Mouse (Mus musculus) MEL (cell line): Measurements from ENCODE around the gene Asap3. TPM values are rescaled to one million over a fixed set of nuclear protein-coding genes. Genes with fewer than 3 reads are reported as not detected.

Experiments used
- DNase-seq: peaks from one replicate; pipeline ENCODE4 v3.0.0; 2011; ENCODE audit warnings: low read depth, low spot score
- H3K27ac ChIP-seq: 2 replicates; pipeline ENCODE4 v1.5.1; 2012; ENCODE audit warnings: low read depth, mild to moderate bottlenecking, control low read depth, low read length, moderate library complexity; ENCODE audit not compliant: control insufficient read depth
- H3K27me3 ChIP-seq, 2 experiments: fragments of 150-350 bp in 1 of 2; sonication (generic) in 1 of 2; 2 replicates each; pipeline ENCODE4 v1.6.1; 2012; ENCODE audit warnings: low read length in 2 of 2, mild to moderate bottlenecking in 2 of 2, improper control_type of control experiment in 1 of 2, moderate library complexity in 1 of 2; ENCODE audit not compliant: insufficient read depth in 2 of 2, control insufficient read depth in 1 of 2
- H3K36me3 ChIP-seq, 2 experiments: 2 replicates each; pipeline ENCODE4 v1.6.1; 2012 to 2014; ENCODE audit warnings: low read length in 2 of 2, improper control_type of control experiment in 1 of 2, inconsistent platforms in 1 of 2, mild to moderate bottlenecking in 1 of 2; ENCODE audit not compliant: insufficient read depth in 2 of 2, control insufficient read depth in 1 of 2
- H3K4me1 ChIP-seq, 2 experiments: fragments of 150-350 bp in 1 of 2; sonication (generic) in 1 of 2; 2 replicates each; pipeline ENCODE4 v1.6.1; 2012; ENCODE audit warnings: low read length in 2 of 2, improper control_type of control experiment in 1 of 2, mild to moderate bottlenecking in 1 of 2; ENCODE audit not compliant: insufficient read depth in 2 of 2, control insufficient read depth in 1 of 2
- H3K4me3 ChIP-seq, 2 experiments: fragments of 150-350 bp in 1 of 2; sonication (generic) in 1 of 2; 2 replicates each; pipeline ENCODE4 v1.5.1; 2012; ENCODE audit warnings: low read depth in 2 of 2, low read length in 2 of 2, mild to moderate bottlenecking in 2 of 2, moderate library complexity in 2 of 2, control low read depth in 1 of 2, improper control_type of control experiment in 1 of 2; ENCODE audit not compliant: control insufficient read depth in 1 of 2, insufficient read depth in 1 of 2
- H3K79me2 ChIP-seq: 2 replicates; pipeline ENCODE4 v1.6.1; 2012; ENCODE audit warnings: mild to moderate bottlenecking, low read length, moderate library complexity; ENCODE audit not compliant: control insufficient read depth, poor library complexity, insufficient read depth
- H3K9ac ChIP-seq: 2 replicates; pipeline ENCODE4 v1.6.1; 2012; ENCODE audit warnings: low read depth, mild to moderate bottlenecking, control low read depth, low read length, moderate library complexity; ENCODE audit not compliant: control insufficient read depth, poor library complexity, severe bottlenecking
- H3K9me3 ChIP-seq: fragments of 150-350 bp; sonication (generic); replicated peaks from 2 replicates; pipeline ENCODE4 v1.6.1; 2012; ENCODE audit warnings: mild to moderate bottlenecking, low read length, improper control_type of control experiment, moderate library complexity; ENCODE audit not compliant: insufficient read depth
- CHD2 ChIP-seq: IDR thresholded peaks from 2 replicates; pipeline ENCODE4 v1.6.1; 2011; ENCODE audit warnings: low read length, improper control_type of control experiment
- CTCF ChIP-seq, 3 experiments: IDR thresholded peaks in 2 of 3; conservative IDR thresholded peaks in 1 of 3; 2 replicates each; pipeline ENCODE4 v1.5.1; 2011 to 2012; ENCODE audit warnings: low read length in 3 of 3, low read depth in 2 of 3, mild to moderate bottlenecking in 2 of 3, improper control_type of control experiment in 1 of 3, inconsistent platforms in 1 of 3, mixed read lengths in 1 of 3, moderate library complexity in 1 of 3; ENCODE audit not compliant: control insufficient read depth in 1 of 3, insufficient read depth in 1 of 3, poor library complexity in 1 of 3, severe bottlenecking in 1 of 3
- E2F4 ChIP-seq: IDR thresholded peaks from 2 replicates; pipeline ENCODE4 v1.6.1; 2011; ENCODE audit warnings: low read depth, low read length, improper control_type of control experiment, borderline replicate concordance
- ETS1 ChIP-seq: IDR thresholded peaks from 2 replicates; pipeline ENCODE4 v1.6.1; 2012; ENCODE audit warnings: low read depth, mild to moderate bottlenecking, inconsistent platforms, low read length, improper control_type of control experiment, moderate library complexity
- GABPA ChIP-seq: IDR thresholded peaks from 2 replicates; pipeline ENCODE4 v1.6.1; 2012; ENCODE audit warnings: low read depth, mild to moderate bottlenecking, inconsistent platforms, low read length, improper control_type of control experiment, moderate library complexity
- GATA1 ChIP-seq: IDR thresholded peaks from 2 replicates; pipeline ENCODE4 v1.6.1; 2011; ENCODE audit warnings: low read depth, low read length, improper control_type of control experiment
- JUND ChIP-seq: IDR thresholded peaks from 2 replicates; pipeline ENCODE4 v1.6.1; 2011; ENCODE audit warnings: low read depth, mild to moderate bottlenecking, improper control_type of control experiment, low read length
- MAX ChIP-seq: IDR thresholded peaks from 2 replicates; pipeline ENCODE4 v1.6.1; 2011; ENCODE audit warnings: low read length, improper control_type of control experiment
- MAZ ChIP-seq: IDR thresholded peaks from 2 replicates; pipeline ENCODE4 v1.6.1; 2012; ENCODE audit warnings: low read depth, mild to moderate bottlenecking, inconsistent platforms, low read length, improper control_type of control experiment
- MEF2A ChIP-seq: IDR thresholded peaks from 2 replicates; pipeline ENCODE4 v1.6.1; 2014; ENCODE audit warnings: low read depth, mild to moderate bottlenecking, inconsistent platforms, low read length, improper control_type of control experiment; ENCODE audit not compliant: poor library complexity, insufficient replicate concordance, severe bottlenecking; ENCODE audit errors: extremely low read depth
- NELFE ChIP-seq: IDR thresholded peaks from 2 replicates; pipeline ENCODE4 v1.6.1; 2011; ENCODE audit warnings: low read depth, low read length, improper control_type of control experiment
- POLR2A ChIP-seq, 2 experiments: IDR thresholded peaks; 2 replicates each; pipeline ENCODE4 v1.6.1; 2011 to 2012; ENCODE audit warnings: low read length in 2 of 2, mild to moderate bottlenecking in 2 of 2, control low read depth in 1 of 2, improper control_type of control experiment in 1 of 2, low read depth in 1 of 2, moderate library complexity in 1 of 2; ENCODE audit not compliant: control insufficient read depth in 1 of 2, insufficient read depth in 1 of 2, poor library complexity in 1 of 2
- RCOR1 ChIP-seq: IDR thresholded peaks from 2 replicates; pipeline ENCODE4 v1.6.1; 2012; ENCODE audit warnings: low read depth, mild to moderate bottlenecking, inconsistent platforms, low read length, improper control_type of control experiment
- SIN3A ChIP-seq: IDR thresholded peaks from 2 replicates; pipeline ENCODE4 v1.6.1; 2012; ENCODE audit warnings: low read length, improper control_type of control experiment, inconsistent platforms
- SMC3 ChIP-seq: IDR thresholded peaks from 2 replicates; pipeline ENCODE4 v1.6.1; 2011; ENCODE audit warnings: low read depth, low read length, improper control_type of control experiment
- TBP ChIP-seq: IDR thresholded peaks from 2 replicates; pipeline ENCODE4 v1.8.0; 2011; ENCODE audit warnings: low read depth, low read length, improper control_type of control experiment
- UBTF ChIP-seq: IDR thresholded peaks from 2 replicates; pipeline ENCODE4 v1.6.1; 2012; ENCODE audit warnings: low read depth, mild to moderate bottlenecking, inconsistent platforms, low read length, improper control_type of control experiment, moderate library complexity, borderline replicate concordance; ENCODE audit not compliant: insufficient read depth
- ZKSCAN1 ChIP-seq: IDR thresholded peaks from 2 replicates; pipeline ENCODE4 v1.6.1; 2012; ENCODE audit warnings: low read depth, mild to moderate bottlenecking, inconsistent platforms, low read length, improper control_type of control experiment, moderate library complexity
- polyA plus RNA-seq, 2 experiments: library from polyadenylated mRNA; stranded (reverse) in 1 of 2; unstranded in 1 of 2; fragments of >175 nt in 1 of 2; fragments of >200 nt in 1 of 2; gene quantifications; 2 replicates each; pipeline versions ENCODE4 v1.2.1 to v1.2.4; 2012; ENCODE audit warnings: low replicate concordance in 2 of 2, low read depth in 1 of 2; ENCODE audit not compliant: insufficient read length in 2 of 2, insufficient read depth in 1 of 2, missing spikeins in 1 of 2
- total RNA-seq: library from RNA; depleted of rRNA; stranded (reverse); fragments of 300-350 nt; gene quantifications from 2 replicates; pipeline ENCODE4 v1.2.3, GENCODE M21; 2012

Asap3 gene
- total and polyA plus RNA-seq, 3 experiments: 0.04 to 0.33 TPM; not detected in 1

- H3K36me3 ChIP-seq: no peaks in the 10 kb centered on the region
- no peaks in the 10 kb centered on the region for H3K9me3 ChIP-seq
- peaks cover 0 to 3% of the 10 kb centered on the region in 2 experiments; a peak in 2 of 4 replicates for H3K27me3 ChIP-seq
Observed at GRCm38 (mm10) chr4:136242728-136243127, 36.6 kb downstream of the Asap3 start.

GRCm38 (mm10) chr4:136244208-136244607, 38.0 kb downstream of the Asap3 start:
- Histone ChIP-seq H3K4me1 (no peaks in the 10 kb centered on the region), H3K27ac (no peak overlapping the region), H3K9me3 (no peaks in the 10 kb centered on the region), H3K79me2 (no peaks in the 10 kb centered on the region), H3K36me3 (no peaks in the 10 kb centered on the region), H3K9ac (no peak overlapping the region), H3K4me3 (no peak overlapping the region), H3K27me3 (peaks cover 0 to 3% of the 10 kb centered on the region in 2 experiments; a peak in 2 of 4 replicates)
- no peak for DNase-seq
- TF ChIP-seq CTCF (IDR thresholded peaks at IDR 0.05 in 2 of 3, conservative IDR thresholded peaks at IDR 0.05 in 1 of 3; ENCODE audit: control insufficient read depth in 1 of 3, insufficient read depth in 1 of 3, low read depth in 2 of 3, low read length in 3 of 3, poor library complexity in 1 of 3, severe bottlenecking in 1 of 3) (no peak), ETS1 (no peak), MAX (no peak), TBP (no peak), GATA1 (no peak), POLR2A (IDR thresholded peaks at IDR 0.05; ENCODE audit: control insufficient read depth in 1 of 2, insufficient read depth in 1 of 2, low read depth in 1 of 2, low read length in 2 of 2, poor library complexity in 1 of 2) (no peak), MAZ (no peak), ZKSCAN1 (no peak), SMC3 (no peak), SIN3A (no peak), NELFE (no peak)

More at GRCm38 (mm10) chr4:136242728-136243127, 36.6 kb downstream of the Asap3 start:
- TF ChIP-seq E2F4: no peak
- no peak for TF ChIP-seq MEF2A
- TF ChIP-seq SIN3A: no peak
- TF ChIP-seq UBTF: no peak
- TF ChIP-seq ZKSCAN1: no peak
- TF ChIP-seq RCOR1: no peak
- Histone ChIP-seq H3K9ac (no peak overlapping the region), H3K79me2 (no peaks in the 10 kb centered on the region), H3K4me3 (no peak overlapping the region), H3K27ac (no peak overlapping the region), H3K4me1 (no peaks in the 10 kb centered on the region)
- DNase-seq: no peak

- Histone ChIP-seq H3K9me3 (no peaks in the 10 kb centered on the region), H3K27ac (no peak overlapping the region), H3K36me3 (no peaks in the 10 kb centered on the region), H3K27me3 (peaks cover 0 to 3% of the 10 kb centered on the region in 2 experiments; a peak in 2 of 4 replicates), H3K4me3 (no peak overlapping the region), H3K9ac (no peak overlapping the region), H3K4me1 (no peaks in the 10 kb centered on the region), H3K79me2 (no peaks in the 10 kb centered on the region)
- no peak for DNase-seq
- TF ChIP-seq CHD2 (no peak), CTCF (IDR thresholded peaks at IDR 0.05 in 2 of 3, conservative IDR thresholded peaks at IDR 0.05 in 1 of 3; ENCODE audit: control insufficient read depth in 1 of 3, insufficient read depth in 1 of 3, low read depth in 2 of 3, low read length in 3 of 3, poor library complexity in 1 of 3, severe bottlenecking in 1 of 3) (no peak), POLR2A (IDR thresholded peaks at IDR 0.05; ENCODE audit: control insufficient read depth in 1 of 2, insufficient read depth in 1 of 2, low read depth in 1 of 2, low read length in 2 of 2, poor library complexity in 1 of 2) (no peak), UBTF (no peak), NELFE (no peak), JUND (no peak), GABPA (no peak), ETS1 (no peak), TBP (no peak)
Observed at GRCm38 (mm10) chr4:136245681-136246080, 39.5 kb downstream of the Asap3 start.
